Mouse (Mus musculus) neutrophil, adult 65 days (primary cell): ENCODE results near the gene Shox2. TPM values are rescaled to one million over a fixed set of nuclear protein-coding genes. Genes with fewer than 3 reads are reported as not detected.

ENCODE experiments used
- total RNA-seq: library from RNA; stranded (reverse); gene quantifications from 2 replicates; pipeline ENCODE4 v1.2.4, GENCODE M21; 2023

The Shox2 gene
- total RNA-seq = 0.16 TPM in 1 of 2 replicates, not detected in the other

DNA sequence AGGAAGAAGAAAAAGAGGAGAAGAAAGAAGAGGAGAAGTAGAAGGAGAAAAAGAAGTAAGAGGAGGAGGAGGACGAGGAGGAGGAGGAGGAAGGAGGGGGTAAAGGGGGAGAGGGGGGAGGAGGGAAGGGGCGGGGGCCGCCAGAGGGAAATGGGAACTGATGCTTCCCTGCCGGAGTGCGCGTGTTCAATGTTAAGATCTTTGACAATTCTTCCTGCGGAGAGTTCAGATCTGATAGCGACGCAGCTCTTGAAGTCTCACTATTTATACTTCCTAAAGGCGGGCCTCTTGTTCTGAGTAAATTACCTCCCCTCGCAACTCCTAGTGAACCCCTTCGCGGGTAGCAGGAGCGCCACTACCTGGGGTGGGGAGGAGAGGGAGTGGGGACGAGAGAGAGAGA lies at the start of gene Shox2:
Gene Shox2 (minus strand): TSS at position 66 of the 400 bp plus-strand sequence.

DNA sequence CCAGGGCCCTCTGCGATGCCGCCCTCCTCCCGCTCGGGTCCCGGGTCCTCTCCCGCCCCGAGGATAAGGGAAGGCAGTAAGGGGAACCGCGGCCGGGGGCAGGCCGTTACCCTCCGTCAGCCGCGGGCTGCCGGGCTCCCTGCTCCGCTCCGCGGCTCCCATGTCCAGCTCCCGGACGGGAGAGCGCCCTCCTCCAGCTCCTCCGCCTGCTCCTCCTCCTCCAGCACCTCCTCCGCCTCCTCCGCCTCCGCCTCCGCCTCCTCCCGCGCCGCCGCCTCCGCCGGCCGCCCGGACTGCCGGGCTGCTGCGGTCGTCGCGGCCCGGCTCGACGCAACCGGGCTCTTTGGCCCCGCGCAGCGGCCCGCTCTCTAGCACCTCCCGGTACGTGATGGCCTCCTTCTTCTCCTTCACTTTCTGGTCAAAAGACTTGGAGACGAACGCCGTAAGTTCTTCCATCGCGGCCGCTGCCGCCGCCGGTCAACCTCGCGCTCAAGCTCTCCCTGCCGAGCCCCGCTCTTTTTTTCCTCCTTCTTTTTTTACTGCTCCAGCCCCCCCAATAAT lies 390 bp downstream of the Shox2 start, which contains the start of gene Rsrc1:
Gene Rsrc1 (plus strand): TSS at position 290 of the 561 bp plus-strand sequence.

Other genes starting within 250 kb of the Shox2 start
- 11.3 and 20.1 TPM in 2 replicates for gene Rsrc1, start 381 bp downstream of the Shox2 start, total RNA-seq